Mouse (Mus musculus) lung, adult 2 months (tissue): ENCODE data around the gene Mrgpra2a.

Experiments used
- CTCF ChIP-seq: fragments of 200-500 bp; IDR thresholded peaks from 2 replicates; pipeline ENCODE4 v1.5.1; 2011; ENCODE audit warnings: mild to moderate bottlenecking, low read length, control low read depth; ENCODE audit not compliant: insufficient read depth
- POLR2A ChIP-seq: fragments of 200-500 bp; IDR thresholded peaks from 2 replicates; pipeline ENCODE4 v1.6.1; 2011; ENCODE audit warnings: low read depth, mild to moderate bottlenecking, control low read depth, low read length, borderline replicate concordance; ENCODE audit errors: extremely low read depth

DNA sequence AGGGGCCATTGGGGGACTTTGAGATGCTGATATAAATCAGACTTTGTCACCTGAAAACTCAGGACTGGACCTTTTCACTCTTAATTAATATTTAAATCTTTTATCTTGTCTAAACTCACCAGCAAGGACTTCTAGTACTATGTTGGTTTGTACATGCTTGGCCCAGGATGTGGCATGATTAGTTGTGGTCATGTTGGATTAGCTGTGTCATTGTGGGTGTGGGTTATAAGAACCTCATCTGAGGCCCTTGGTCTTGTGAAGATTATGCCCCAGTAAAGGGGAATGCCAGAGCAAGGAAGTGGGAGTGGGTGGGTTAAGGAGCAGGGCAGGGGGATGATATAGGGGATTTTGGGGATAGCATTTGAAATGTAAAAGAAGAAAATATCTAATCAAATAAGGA, 50.8 kb downstream of the Mrgpra2a start:
- TF ChIP-seq POLR2A: no peak
- TF ChIP-seq CTCF: no peak
